Mouse (Mus musculus) cerebellum, adult 9-10 months (tissue): ENCODE measurements around the gene Ccdc158.

Source experiments
- DNase-seq: peaks from one replicate; pipeline ENCODE4 v3.0.0; 2022

Gene Ccdc158

GRCm38 (mm10) chr5:92596865-92597264 is 78.2 kb downstream of the Ccdc158 start:
- DNase-seq, result no peak

- no peak for DNase-seq
These were observed 80.0 kb downstream of the Ccdc158 start for GRCm38 (mm10) chr5:92595026-92595425.

- no peak for DNase-seq
These were observed 89.1 kb downstream of the Ccdc158 start for GRCm38 (mm10) chr5:92585932-92586331.

- no peak for DNase-seq
These were observed 95.5 kb downstream of the Ccdc158 start for GRCm38 (mm10) chr5:92579559-92579958.

- DNase-seq, result no peak
These were observed 103.8 kb downstream of the Ccdc158 start for GRCm38 (mm10) chr5:92571232-92571631.

- DNase-seq, result no peak
These were observed 113.1 kb downstream of the Ccdc158 start for GRCm38 (mm10) chr5:92562002-92562401.

- no peak for DNase-seq
These were observed 114.9 kb downstream of the Ccdc158 start for GRCm38 (mm10) chr5:92560201-92560600.
